Mouse (Mus musculus): ENCODE results near the gene Cgref1. TPM values are rescaled to one million over a fixed set of nuclear protein-coding genes. Genes with fewer than 3 reads are reported as not detected.

Gene Cgref1
- polyA plus RNA-seq, 1 experiment from 2014 or later, result 18.5 TPM

GRCm38 (mm10) chr5:30914101-30914635, 31.2 kb downstream of the Cgref1 start:
- WGBS, result 89% methylated on average over 7 of the region's 7 CpGs
- H3K4me3 ChIP-seq, result peak overlapping the region; percentile 4; the same call in 1 of the 2 replicates
- H3K27me3 ChIP-seq, result no peaks in the 10 kb centered on the region
- H3K9ac ChIP-seq (replicated peaks), result 0 out of 2 replicates have a peak overlapping the region, but pooled peaks have one; percentile 27
- H3K27ac ChIP-seq (replicated peaks), result peak overlapping the region; percentile 69
- no peak for ATAC-seq (replicated peaks)
- peaks cover 28% of the 10 kb centered on the region for H3K4me1 ChIP-seq
- H3K36me3 ChIP-seq, result no peaks in the 10 kb centered on the region
- no peaks in the 10 kb centered on the region for H3K9me3 ChIP-seq
- H3K4me2 ChIP-seq (replicated peaks), result no peak overlapping the region

GRCm38 (mm10) chr5:30913060-30913841, 32.1 kb downstream of the Cgref1 start, which contains the start of gene Emilin1:
Gene Emilin1 (plus strand): TSS chr5:30913402.
- Histone ChIP-seq H3K9me3 (no peaks in the 10 kb centered on the region), H3K4me2 (replicated peaks) (no peak within 1 kb of the TSS), H3K4me1 (peaks cover 31% of the 10 kb centered on the region), H3K9ac (replicated peaks) (0 out of 2 replicates have a peak within 1 kb of the TSS, but pooled peaks have one; percentile 27), H3K27me3 (no peaks in the 10 kb centered on the region), H3K27ac (replicated peaks) (peak within 1 kb of the TSS; percentile 69), H3K36me3 (no peaks in the 10 kb centered on the region), H3K4me3 (peak within 1 kb of the TSS; percentile 4; the same call in 1 of the 2 replicates)
- no peak for ATAC-seq (replicated peaks)
- WGBS, result 37% methylated on average over 13 of the region's 13 CpGs

GRCm38 (mm10) chr5:30912156-30912555, 33.2 kb downstream of the Cgref1 start:
- Histone ChIP-seq H3K27me3 (no peaks in the 10 kb centered on the region), H3K4me1 (peaks cover 35% of the 10 kb centered on the region), H3K9me3 (no peaks in the 10 kb centered on the region), H3K36me3 (no peaks in the 10 kb centered on the region), H3K27ac (replicated peaks) (peak overlapping the region; percentile 69), H3K4me2 (replicated peaks) (no peak overlapping the region), H3K9ac (replicated peaks) (no peak overlapping the region), H3K4me3 (no peak overlapping the region)
- no peak for ATAC-seq (replicated peaks)
- 34% methylated on average over 5 of the region's 5 CpGs for WGBS

GRCm38 (mm10) chr5:30910481-30910880, 34.9 kb downstream of the Cgref1 start:
- H3K4me1 ChIP-seq, result peaks cover 42% of the 10 kb centered on the region
- no peak overlapping the region for H3K9ac ChIP-seq (replicated peaks)
- no peak overlapping the region for H3K4me2 ChIP-seq (replicated peaks)
- no peak for ATAC-seq (replicated peaks)
- no peaks in the 10 kb centered on the region for H3K27me3 ChIP-seq
- H3K9me3 ChIP-seq, result no peaks in the 10 kb centered on the region
- H3K4me3 ChIP-seq, result no peak overlapping the region
- H3K36me3 ChIP-seq, result peaks cover under 1% of the 10 kb centered on the region; the same call in 1 of the 2 replicates
- H3K27ac ChIP-seq (replicated peaks), result no peak overlapping the region

- no peak for ATAC-seq (replicated peaks)
- peaks cover 43% of the 10 kb centered on the region for H3K4me1 ChIP-seq
- no peak overlapping the region for H3K4me2 ChIP-seq (replicated peaks)
- H3K9me3 ChIP-seq, result no peaks in the 10 kb centered on the region
- H3K27ac ChIP-seq (replicated peaks), result no peak overlapping the region
- H3K36me3 ChIP-seq, result peaks cover 7% of the 10 kb centered on the region; the same call in 1 of the 2 replicates
- no peak overlapping the region for H3K9ac ChIP-seq (replicated peaks)
- 90% methylated on average over 7 of the region's 7 CpGs for WGBS
- no peaks in the 10 kb centered on the region for H3K27me3 ChIP-seq
- no peak overlapping the region for H3K4me3 ChIP-seq
These were observed 35.5 kb downstream of the Cgref1 start for GRCm38 (mm10) chr5:30909863-30910262.

GRCm38 (mm10) chr5:30909300-30909659, 36.1 kb downstream of the Cgref1 start:
- WGBS, result 69% methylated on average over 7 of the region's 7 CpGs
- Histone ChIP-seq H3K27ac (replicated peaks) (no peak overlapping the region), H3K4me3 (no peak overlapping the region), H3K4me2 (replicated peaks) (no peak overlapping the region), H3K36me3 (peaks cover 13% of the 10 kb centered on the region; the same call in 1 of the 2 replicates), H3K9ac (replicated peaks) (no peak overlapping the region), H3K4me1 (peaks cover 43% of the 10 kb centered on the region), H3K27me3 (no peaks in the 10 kb centered on the region), H3K9me3 (no peaks in the 10 kb centered on the region)
- ATAC-seq (replicated peaks), result no peak

- H3K9me3 ChIP-seq, result no peaks in the 10 kb centered on the region
- WGBS, result 58% methylated on average over 13 of the region's 13 CpGs
- H3K27ac ChIP-seq (replicated peaks), result peak overlapping the region; percentile 72; the same call in 1 of the 2 replicates
- H3K27me3 ChIP-seq, result no peaks in the 10 kb centered on the region
- H3K9ac ChIP-seq (replicated peaks), result peak overlapping the region; percentile 62; the same call in 1 of the 2 replicates
- ATAC-seq (replicated peaks), result peak; percentile 3; the same call in 1 of the 2 replicates
- H3K36me3 ChIP-seq, result peaks cover 19% of the 10 kb centered on the region
- peak overlapping the region; percentile 95 for H3K4me2 ChIP-seq (replicated peaks)
- H3K4me1 ChIP-seq, result peaks cover 40% of the 10 kb centered on the region
- peak overlapping the region; percentile 62 for H3K4me3 ChIP-seq
These were observed 36.7 kb downstream of the Cgref1 start for GRCm38 (mm10) chr5:30908426-30909299.

- no peaks in the 10 kb centered on the region for H3K27me3 ChIP-seq
- H3K27ac ChIP-seq (replicated peaks), result peak within 1 kb of the TSS; percentile 76
- peak within 1 kb of the TSS; percentile 62 for H3K9ac ChIP-seq (replicated peaks)
- peak within 1 kb of the TSS; percentile 62 for H3K4me3 ChIP-seq
- peak; percentile 96 for ATAC-seq (replicated peaks)
- under 1% methylated on average over 58 of the region's 58 CpGs for WGBS
- peaks cover 27% of the 10 kb centered on the region for H3K36me3 ChIP-seq
- peak within 1 kb of the TSS; percentile 95 for H3K4me2 ChIP-seq (replicated peaks)
- H3K9me3 ChIP-seq, result no peaks in the 10 kb centered on the region
- peaks cover 30% of the 10 kb centered on the region for H3K4me1 ChIP-seq
These were observed 37.9 kb downstream of the Cgref1 start, which contains the start of gene Ost4 for GRCm38 (mm10) chr5:30907413-30908059. Gene Ost4 (minus strand): TSS chr5:30907788.

GRCm38 (mm10) chr5:30901860-30902259, 43.5 kb downstream of the Cgref1 start:
- 94% methylated on average over 5 of the region's 5 CpGs for WGBS
- Histone ChIP-seq H3K4me2 (replicated peaks) (no peak overlapping the region), H3K36me3 (peaks cover 70% of the 10 kb centered on the region), H3K27me3 (no peaks in the 10 kb centered on the region), H3K9me3 (no peaks in the 10 kb centered on the region), H3K4me1 (peaks cover 15% of the 10 kb centered on the region), H3K9ac (replicated peaks) (no peak overlapping the region), H3K4me3 (no peak overlapping the region), H3K27ac (replicated peaks) (no peak overlapping the region)
- ATAC-seq (replicated peaks), result no peak

- no peak for ATAC-seq (replicated peaks)
- Histone ChIP-seq H3K27ac (replicated peaks) (peak overlapping the region; percentile 99), H3K4me3 (peak overlapping the region; percentile 68), H3K4me2 (replicated peaks) (peak overlapping the region; percentile 63), H3K27me3 (no peaks in the 10 kb centered on the region), H3K9ac (replicated peaks) (peak overlapping the region; percentile 81; the same call in 1 of the 2 replicates), H3K4me1 (peaks cover 25% of the 10 kb centered on the region), H3K9me3 (no peaks in the 10 kb centered on the region), H3K36me3 (peaks cover 46% of the 10 kb centered on the region)
- WGBS, result 82% methylated on average over 7 of the region's 7 CpGs
These were observed 55.0 kb downstream of the Cgref1 start for GRCm38 (mm10) chr5:30890375-30890774.

GRCm38 (mm10) chr5:30889088-30889754, 56.2 kb downstream of the Cgref1 start:
- Histone ChIP-seq H3K4me1 (peaks cover 25% of the 10 kb centered on the region), H3K27me3 (no peaks in the 10 kb centered on the region), H3K4me3 (peak overlapping the region; percentile 68), H3K4me2 (replicated peaks) (peak overlapping the region; percentile 63), H3K27ac (replicated peaks) (peak overlapping the region; percentile 99), H3K36me3 (peaks cover 35% of the 10 kb centered on the region), H3K9me3 (no peaks in the 10 kb centered on the region), H3K9ac (replicated peaks) (peak overlapping the region; percentile 81)
- peak; percentile 14 for ATAC-seq (replicated peaks)
- WGBS, result under 1% methylated on average over 39 of the region's 42 CpGs
